Mouse (Mus musculus) C2C12 (cell line): ENCODE measurements around the gene Tmem213. TPM values are rescaled to one million over a fixed set of nuclear protein-coding genes. Genes with fewer than 3 reads are reported as not detected.

Source experiments
- H3K27me3 ChIP-seq: one replicate; pipeline ENCODE4 v1.6.1; 2011; ENCODE audit not compliant: control insufficient read depth, insufficient read depth, insufficient read length
- H3K36me3 ChIP-seq: one replicate; pipeline ENCODE4 v1.6.1; 2011; ENCODE audit not compliant: control insufficient read depth, insufficient read depth
- H3K4me3 ChIP-seq: one replicate; pipeline ENCODE4 v1.5.1; 2011; ENCODE audit warnings: mild to moderate bottlenecking, control low read depth; ENCODE audit not compliant: poor library complexity, insufficient read depth, severe bottlenecking
- H3K79me2 ChIP-seq: one replicate; pipeline ENCODE4 v1.6.1; 2011; ENCODE audit not compliant: control insufficient read depth, insufficient read depth
- H3K79me3 ChIP-seq: one replicate; pipeline ENCODE4 v1.6.1; 2011; ENCODE audit warnings: low read depth, control low read depth
- H3ac ChIP-seq: one replicate; pipeline ENCODE3; 2011; ENCODE audit warnings: low read depth; ENCODE audit not compliant: control insufficient read depth, insufficient read length
- CEBPB ChIP-seq: IDR thresholded peaks from one replicate; pipeline ENCODE4 v1.6.1; 2011; ENCODE audit warnings: low read depth, mild to moderate bottlenecking, control low read depth, moderate library complexity
- CTCF ChIP-seq: IDR thresholded peaks from one replicate; pipeline ENCODE4 v1.5.1; 2011; ENCODE audit not compliant: control insufficient read depth, insufficient read depth, insufficient read length
- FOSL1 ChIP-seq: IDR thresholded peaks from one replicate; pipeline ENCODE4 v1.8.0; 2011; ENCODE audit warnings: mild to moderate bottlenecking, low read length; ENCODE audit not compliant: poor library complexity, insufficient read depth, severe bottlenecking
- MAX ChIP-seq: IDR thresholded peaks from one replicate; pipeline ENCODE4 v1.6.1; 2011; ENCODE audit warnings: mild to moderate bottlenecking, control low read depth
- MYOD1 ChIP-seq: IDR thresholded peaks from one replicate; pipeline ENCODE4 v1.6.1; 2011; ENCODE audit warnings: low read depth; ENCODE audit not compliant: control insufficient read depth, insufficient read length
- MYOG ChIP-seq: IDR thresholded peaks from one replicate; pipeline ENCODE4 v1.6.1; 2011; ENCODE audit not compliant: control insufficient read depth, insufficient read length; ENCODE audit errors: extremely low read depth
- USF1 ChIP-seq: IDR thresholded peaks from one replicate; pipeline ENCODE4 v1.6.1; 2011; ENCODE audit warnings: low read depth, mild to moderate bottlenecking, control low read depth, moderate library complexity
- polyA plus RNA-seq: library from polyadenylated mRNA; unstranded; fragments of >200 nt; fragmentation: generic; extraction: Trizol; gene quantifications from one replicate; pipeline ENCODE4 v1.2.1, GENCODE M21; 2012; ENCODE audit warnings: missing spikeins

Gene Tmem213
- polyA plus RNA-seq, 1 experiment, result not detected

DNA sequence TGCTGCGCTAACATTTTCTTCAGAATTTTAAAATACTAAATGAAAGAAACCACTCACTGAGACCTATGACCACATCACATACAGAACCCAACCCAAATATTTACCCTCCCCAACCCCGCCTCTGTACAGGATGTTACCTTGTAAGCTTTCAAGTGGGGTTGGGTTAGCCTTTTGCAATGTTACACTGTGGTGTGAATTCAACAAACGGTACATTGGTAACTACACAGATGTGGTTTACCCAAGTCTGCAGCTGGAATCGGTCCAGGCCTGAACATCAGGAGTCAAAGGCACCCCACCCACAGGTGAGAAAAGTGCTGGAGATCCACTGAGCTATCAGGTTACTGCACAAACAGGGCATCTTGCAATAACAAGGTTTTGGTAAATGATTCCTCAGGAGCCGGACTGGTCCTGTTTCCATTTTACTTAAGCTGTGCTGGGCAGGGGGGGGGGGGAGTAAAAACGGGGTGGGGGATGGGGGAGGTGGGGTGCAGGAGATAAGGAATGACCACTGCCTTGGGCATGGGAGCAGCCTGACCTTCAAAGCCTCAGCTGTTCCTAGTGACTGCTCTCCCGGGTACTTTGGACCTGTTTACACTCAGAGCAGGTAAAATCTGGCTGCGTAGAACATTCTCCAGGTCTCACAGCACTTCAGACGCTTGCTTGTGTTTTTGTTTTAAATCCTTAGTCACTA lies 11.8 kb downstream of the Tmem213 start:
- Histone ChIP-seq H3K36me3 (no peaks in the 10 kb centered on the region), H3K4me3 (no peak overlapping the region), H3K79me3 (no peaks in the 10 kb centered on the region), H3ac (no peak overlapping the region), H3K79me2 (no peaks in the 10 kb centered on the region), H3K27me3 (no peaks in the 10 kb centered on the region)
- TF ChIP-seq MYOG, result no peak
- TF ChIP-seq FOSL1, result no peak
- no peak for TF ChIP-seq MAX
- TF ChIP-seq CTCF, result no peak
- no peak for TF ChIP-seq CEBPB
- TF ChIP-seq MYOD1, result no peak
- TF ChIP-seq USF1, result no peak

DNA sequence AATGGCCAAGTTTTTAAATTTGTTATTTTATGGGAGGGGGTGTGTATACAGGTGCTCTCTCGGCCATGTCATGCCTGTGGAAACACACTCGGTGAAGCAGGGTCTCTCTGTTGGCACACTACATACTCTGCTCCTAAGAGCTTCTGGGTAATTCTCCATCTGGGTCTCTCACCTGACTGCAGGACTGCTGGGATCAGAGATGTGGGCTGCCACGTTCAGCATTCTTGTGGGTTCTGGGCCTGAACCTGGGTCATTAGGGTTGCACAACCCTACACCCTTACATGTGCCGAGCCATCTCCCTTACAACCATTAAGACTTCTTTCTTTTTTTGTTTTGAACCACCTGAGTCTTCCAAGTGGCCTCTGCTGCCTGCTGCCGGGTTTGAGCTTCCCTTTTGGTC lies 12.8 kb downstream of the Tmem213 start:
- H3K79me2 ChIP-seq, result no peaks in the 10 kb centered on the region
- no peaks in the 10 kb centered on the region for H3K36me3 ChIP-seq
- no peaks in the 10 kb centered on the region for H3K79me3 ChIP-seq
- TF ChIP-seq MYOG (no peak), CEBPB (no peak), USF1 (no peak), FOSL1 (no peak), CTCF (no peak), MYOD1 (no peak), MAX (no peak)
- no peak overlapping the region for H3K4me3 ChIP-seq
- no peak overlapping the region for H3ac ChIP-seq
- H3K27me3 ChIP-seq, result no peaks in the 10 kb centered on the region

DNA sequence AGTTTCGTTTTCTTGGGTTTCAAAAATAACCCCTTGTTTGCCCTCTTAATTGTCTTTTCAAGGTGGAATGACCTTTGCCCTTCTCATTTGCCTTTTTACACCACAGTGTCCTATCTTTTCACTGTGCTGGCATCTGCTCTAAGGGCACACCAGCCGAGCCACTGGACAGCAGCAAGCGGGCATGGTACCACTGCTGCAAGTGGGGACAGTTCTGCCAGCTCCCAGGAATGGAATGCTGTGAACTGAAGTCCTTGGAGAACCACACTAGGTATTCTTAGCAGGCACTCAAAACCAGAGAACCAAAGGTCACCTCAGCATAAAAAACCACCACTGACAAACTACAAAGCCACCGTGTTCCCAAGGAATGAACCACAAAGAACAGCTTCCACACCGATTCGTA lies 13.7 kb downstream of the Tmem213 start:
- TF ChIP-seq CEBPB (no peak), CTCF (no peak), MAX (no peak), MYOD1 (no peak), USF1 (no peak), MYOG (no peak), FOSL1 (no peak)
- Histone ChIP-seq H3K79me3 (no peaks in the 10 kb centered on the region), H3ac (no peak overlapping the region), H3K27me3 (no peaks in the 10 kb centered on the region), H3K79me2 (no peaks in the 10 kb centered on the region), H3K36me3 (no peaks in the 10 kb centered on the region), H3K4me3 (no peak overlapping the region)

DNA sequence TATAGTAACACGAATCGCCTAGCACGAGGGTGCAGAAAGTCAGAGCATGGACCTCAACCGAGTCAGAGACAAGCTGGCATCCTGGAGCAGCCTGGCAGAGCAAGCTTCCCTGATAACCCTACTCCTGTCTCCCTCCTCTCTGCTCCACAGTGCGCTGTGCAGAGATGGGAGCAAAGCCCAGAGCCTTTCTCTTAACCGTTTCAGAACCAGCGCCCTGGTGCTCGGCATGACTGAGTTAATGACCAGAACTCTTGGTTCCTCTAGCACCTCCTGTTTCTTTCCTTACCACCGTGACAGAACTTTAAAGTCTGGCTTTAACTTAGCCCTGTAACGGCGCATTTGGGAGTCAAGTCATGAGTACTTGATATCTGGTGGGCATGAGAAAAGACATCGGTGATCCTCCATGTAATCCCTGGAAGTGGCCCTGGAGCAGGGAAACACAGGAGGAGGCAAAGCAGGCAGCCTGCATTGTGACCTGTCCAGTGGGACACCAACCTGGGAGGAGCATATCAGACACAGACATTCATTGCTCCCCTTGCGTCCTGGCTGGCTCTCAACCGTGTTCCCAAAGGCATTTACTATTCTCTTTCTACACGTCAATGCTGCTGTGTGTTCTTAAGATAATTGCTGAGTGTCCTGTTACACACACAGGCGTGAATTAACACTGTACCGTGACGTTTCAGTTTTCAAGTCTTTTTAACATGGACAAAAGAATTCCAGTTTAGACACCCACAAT lies 14.6 kb downstream of the Tmem213 start:
- H3K4me3 ChIP-seq, result no peak overlapping the region

DNA sequence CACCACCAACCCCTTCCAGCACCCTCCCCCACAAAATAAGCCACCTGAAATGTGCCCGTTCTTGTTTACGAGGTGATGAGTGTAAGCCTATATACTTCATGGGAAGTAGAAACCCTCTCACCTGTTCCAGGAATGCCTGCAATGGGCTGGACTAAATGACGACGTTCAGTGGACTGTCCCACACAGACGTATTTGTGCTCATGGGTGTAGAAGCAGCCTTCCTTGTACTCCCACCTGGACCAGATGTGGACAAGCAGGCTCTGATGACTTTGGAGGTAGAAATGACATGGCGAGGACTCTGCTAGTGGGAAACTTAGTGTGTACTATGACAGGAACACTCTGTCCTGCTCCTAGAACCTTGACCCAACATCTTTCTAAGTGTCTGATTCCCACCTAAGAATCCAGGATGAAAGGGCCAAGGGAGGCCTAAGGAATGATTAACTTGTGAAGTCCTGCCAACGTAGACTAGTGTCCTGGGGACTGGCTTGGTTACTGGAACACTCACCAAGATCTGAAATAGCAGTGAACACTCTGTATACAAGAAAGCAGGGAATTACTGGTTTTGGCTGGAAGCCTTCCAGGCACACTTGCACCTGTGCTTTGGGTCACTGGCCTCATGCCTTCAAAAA lies 15.3 kb downstream of the Tmem213 start, which contains the start of gene Atp6v0a4:
TSS of gene Atp6v0a4 (minus strand) at position 380 of the 629 bp plus-strand sequence.
- H3K79me3 ChIP-seq, result no peaks in the 10 kb centered on the region
- TF ChIP-seq MAX (no peak), CTCF (no peak), USF1 (no peak), MYOG (no peak), CEBPB (no peak), MYOD1 (no peak), FOSL1 (no peak)
- H3K27me3 ChIP-seq, result no peaks in the 10 kb centered on the region
- H3K4me3 ChIP-seq, result no peak within 1 kb of the TSS
- H3K36me3 ChIP-seq, result no peaks in the 10 kb centered on the region
- no peaks in the 10 kb centered on the region for H3K79me2 ChIP-seq
- H3ac ChIP-seq, result no peak within 1 kb of the TSS

More for the DNA sequence above, 14.6 kb downstream of the Tmem213 start:
- H3K79me2 ChIP-seq, result no peaks in the 10 kb centered on the region
- H3ac ChIP-seq, result no peak overlapping the region
- H3K36me3 ChIP-seq, result no peaks in the 10 kb centered on the region
- H3K27me3 ChIP-seq, result no peaks in the 10 kb centered on the region
- TF ChIP-seq CEBPB, result no peak
- TF ChIP-seq FOSL1, result no peak
- no peak for TF ChIP-seq MAX
- no peak for TF ChIP-seq USF1
- TF ChIP-seq MYOD1, result no peak
- TF ChIP-seq CTCF, result no peak
- no peak for TF ChIP-seq MYOG
- no peaks in the 10 kb centered on the region for H3K79me3 ChIP-seq
